Mouse (Mus musculus) spleen, adult 2 months (tissue): ENCODE results near the gene Syt14.

Experiments
- CTCF ChIP-seq: fragments of 200-500 bp; IDR thresholded peaks from 2 replicates; pipeline ENCODE4 v1.5.1; 2011; ENCODE audit warnings: mild to moderate bottlenecking, inconsistent platforms; ENCODE audit not compliant: insufficient read depth, insufficient read length, insufficient replicate concordance; ENCODE audit errors: extremely low read depth
- POLR2A ChIP-seq: fragments of 200-500 bp; IDR thresholded peaks from 2 replicates; pipeline ENCODE4 v1.6.1; 2011; ENCODE audit warnings: low read depth, low read length, inconsistent platforms

DNA sequence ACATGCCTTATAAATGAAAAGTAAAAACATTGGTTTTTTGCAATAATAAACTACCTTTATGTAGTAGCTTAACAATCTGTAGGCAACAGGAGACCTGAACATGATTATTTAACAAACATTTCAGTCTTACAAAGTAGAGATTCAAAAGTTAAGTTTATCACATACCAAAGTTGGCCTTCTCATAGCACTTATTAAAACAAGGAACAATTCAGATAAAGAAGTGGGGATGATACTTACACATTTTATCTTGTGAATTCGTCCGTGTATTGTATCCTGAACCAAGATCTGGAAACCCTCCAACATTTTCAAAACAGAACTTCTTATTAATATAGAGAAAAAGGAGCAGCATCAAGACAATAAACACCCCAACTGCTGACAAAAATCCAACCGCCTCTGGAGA is 49.1 kb downstream of the Syt14 start:
- TF ChIP-seq CTCF, result no peak
- no peak for TF ChIP-seq POLR2A
